Mouse (Mus musculus) neural tube, embryonic 11.5 days (tissue): ENCODE measurements around the gene Pakap. TPM values are rescaled to one million over a fixed set of nuclear protein-coding genes. Genes with fewer than 3 reads are reported as not detected.

Experiments used
- ATAC-seq: fragments of 200-750 bp; cut with Nextera tagmentation; 2 replicates; pipeline ENCODE4 v1.8.0; 2017; ENCODE audit warnings: moderate number of reproducible peaks, mild to moderate bottlenecking, moderate TSS enrichment, moderate library complexity; ENCODE audit not compliant: insufficient read depth, low FRiP score, low TSS enrichment
- DNase-seq: peaks from one replicate; pipeline ENCODE4 v3.0.0-alpha.2; 2015; ENCODE audit warnings: low spot score
- H3K27ac ChIP-seq: fragments of 300-500 bp; sonication (generic); 2 replicates; pipeline ENCODE4 v1.5.1; 2014; ENCODE audit warnings: low read depth, mild to moderate bottlenecking, low read length
- H3K27me3 ChIP-seq: fragments of 300-500 bp; sonication (generic); 2 replicates; pipeline ENCODE4 v1.6.1; 2014; ENCODE audit warnings: mild to moderate bottlenecking, low read length, mixed read lengths; ENCODE audit not compliant: control insufficient read depth, insufficient read depth
- H3K36me3 ChIP-seq: fragments of 300-500 bp; sonication (generic); 2 replicates; pipeline ENCODE4 v1.6.1; 2014; ENCODE audit warnings: mild to moderate bottlenecking, low read length, moderate library complexity, mixed read lengths; ENCODE audit not compliant: control insufficient read depth, insufficient read depth
- H3K4me1 ChIP-seq: fragments of 300-500 bp; sonication (generic); 2 replicates; pipeline ENCODE4 v1.6.1; 2014; ENCODE audit warnings: low read length, mixed read lengths; ENCODE audit not compliant: control insufficient read depth, insufficient read depth
- H3K4me2 ChIP-seq: fragments of 300-500 bp; sonication (generic); 2 replicates; pipeline ENCODE4 v1.6.1; 2014; ENCODE audit warnings: low read depth, mild to moderate bottlenecking, moderate library complexity
- H3K4me3 ChIP-seq: fragments of 300-500 bp; sonication (generic); 2 replicates; pipeline ENCODE4 v1.5.1; 2014; ENCODE audit warnings: low read depth, low read length
- H3K9ac ChIP-seq: fragments of 300-500 bp; sonication (generic); 2 replicates; pipeline ENCODE4 v1.6.1; 2014; ENCODE audit warnings: mild to moderate bottlenecking, low read length
- H3K9me3 ChIP-seq: fragments of 300-500 bp; sonication (generic); 2 replicates; pipeline ENCODE4 v1.6.1; 2016; ENCODE audit warnings: low read length; ENCODE audit not compliant: control insufficient read depth
- WGBS: fragments of 180-500 bp; shearing (Covaris S2); extraction: QIAGEN DNeasy Blood & Tissue Kit; methylation state at CpG from one replicate; pipeline ENCODE4 v1.1.7; 2014; 5-methylcytosine and 5-hydroxymethylcytosine counted together
- polyA plus RNA-seq: library from polyadenylated mRNA; unstranded; fragments of >200 nt; fragmentation: Nextera tagmentation; extraction: Ambion mirVana; gene quantifications from 2 replicates; pipeline ENCODE4 v1.2.1, GENCODE M21; 2014

Gene Pakap
- polyA plus RNA-seq, 1 experiment from 2014 or later = 20.8 TPM

DNA sequence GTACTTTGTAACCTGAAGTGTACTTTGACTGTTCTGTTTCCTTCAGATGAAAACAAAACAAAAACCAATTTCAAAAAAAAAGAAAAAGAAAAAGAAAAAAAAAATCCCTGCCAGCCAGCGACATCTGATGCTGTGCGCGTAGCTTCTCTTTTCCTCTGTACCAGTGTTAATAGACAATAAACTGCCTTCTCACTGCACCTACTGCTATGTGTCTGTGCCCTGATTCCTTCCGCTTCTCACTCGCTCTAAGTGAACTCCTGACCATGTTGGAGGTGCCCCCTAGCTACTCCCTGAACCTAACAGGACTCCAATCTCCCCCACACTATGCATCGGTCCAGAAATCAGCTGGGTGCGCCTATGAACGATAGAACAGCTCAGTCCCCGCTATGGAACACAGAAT, 149.4 kb downstream of the Pakap start, which contains the start of gene Akap2:
Gene Akap2 (plus strand): TSS at position 304 of the 400 bp plus-strand sequence.
- H3K4me2 ChIP-seq = no peak within 1 kb of the TSS
- no peaks in the 10 kb centered on the region for H3K27me3 ChIP-seq
- WGBS = 86% methylated on average over 9 of the region's 9 CpGs
- H3K4me1 ChIP-seq = no peaks in the 10 kb centered on the region
- H3K27ac ChIP-seq = no peak within 1 kb of the TSS
- ATAC-seq (no peak), DNase-seq (no peak)
- H3K36me3 ChIP-seq = no peaks in the 10 kb centered on the region
- H3K9me3 ChIP-seq = no peaks in the 10 kb centered on the region
- no peak within 1 kb of the TSS for H3K4me3 ChIP-seq
- H3K9ac ChIP-seq = no peak within 1 kb of the TSS

- no peaks in the 10 kb centered on the region for H3K36me3 ChIP-seq
- no peaks in the 10 kb centered on the region for H3K9me3 ChIP-seq
- no peak overlapping the region for H3K27ac ChIP-seq
- no peaks in the 10 kb centered on the region for H3K4me1 ChIP-seq
- no peak for DNase-seq
- WGBS = 81% methylated on average over 1 of the region's 1 CpGs
- no peak for ATAC-seq
- H3K27me3 ChIP-seq = no peaks in the 10 kb centered on the region
- H3K9ac ChIP-seq = no peak overlapping the region
- H3K4me2 ChIP-seq = no peak overlapping the region
- no peak overlapping the region for H3K4me3 ChIP-seq
Measured at GRCm38 (mm10) chr4:57719370-57719769, 151.4 kb downstream of the Pakap start.

- WGBS = 36% methylated on average over 7 of the region's 7 CpGs
- Histone ChIP-seq H3K4me1 (no peaks in the 10 kb centered on the region), H3K4me3 (no peak overlapping the region), H3K4me2 (no peak overlapping the region), H3K9ac (no peak overlapping the region), H3K27me3 (no peaks in the 10 kb centered on the region), H3K36me3 (no peaks in the 10 kb centered on the region), H3K27ac (no peak overlapping the region), H3K9me3 (no peaks in the 10 kb centered on the region)
- DNase-seq (no peak), ATAC-seq (no peak)
Measured at GRCm38 (mm10) chr4:57720869-57721361, 152.9 kb downstream of the Pakap start.

- Histone ChIP-seq H3K9me3 (no peaks in the 10 kb centered on the region), H3K27ac (no peak overlapping the region), H3K4me3 (no peak overlapping the region), H3K36me3 (no peaks in the 10 kb centered on the region), H3K4me1 (no peaks in the 10 kb centered on the region), H3K4me2 (no peak overlapping the region), H3K27me3 (no peaks in the 10 kb centered on the region), H3K9ac (no peak overlapping the region)
- DNase-seq = no peak
- 86% methylated on average over 4 of the region's 4 CpGs for WGBS
- no peak for ATAC-seq
Measured at GRCm38 (mm10) chr4:57722296-57722695, 154.3 kb downstream of the Pakap start.

- Histone ChIP-seq H3K9me3 (no peaks in the 10 kb centered on the region), H3K4me3 (no peak overlapping the region), H3K27me3 (no peaks in the 10 kb centered on the region), H3K27ac (no peak overlapping the region), H3K4me2 (no peak overlapping the region), H3K9ac (no peak overlapping the region), H3K4me1 (no peaks in the 10 kb centered on the region), H3K36me3 (no peaks in the 10 kb centered on the region)
- DNase-seq (no peak), ATAC-seq (no peak)
- WGBS = 73% methylated on average over 2 of the region's 2 CpGs
Measured at GRCm38 (mm10) chr4:57723659-57724058, 155.7 kb downstream of the Pakap start.

- Histone ChIP-seq H3K4me2 (no peak overlapping the region), H3K36me3 (no peaks in the 10 kb centered on the region), H3K27ac (no peak overlapping the region), H3K9me3 (no peaks in the 10 kb centered on the region), H3K4me3 (no peak overlapping the region), H3K27me3 (no peaks in the 10 kb centered on the region), H3K4me1 (no peaks in the 10 kb centered on the region), H3K9ac (no peak overlapping the region)
- DNase-seq = no peak
- WGBS = 64% methylated on average over 1 of the region's 1 CpGs
- ATAC-seq = no peak
Measured at GRCm38 (mm10) chr4:57725569-57725968, 157.6 kb downstream of the Pakap start.

GRCm38 (mm10) chr4:57728611-57729183, 160.7 kb downstream of the Pakap start:
- 85% methylated on average over 4 of the region's 4 CpGs for WGBS
- no peaks in the 10 kb centered on the region for H3K27me3 ChIP-seq

GRCm38 (mm10) chr4:57730047-57730446, 162.1 kb downstream of the Pakap start:
- Histone ChIP-seq H3K36me3 (no peaks in the 10 kb centered on the region), H3K27ac (no peak overlapping the region), H3K4me2 (no peak overlapping the region), H3K4me3 (no peak overlapping the region), H3K27me3 (no peaks in the 10 kb centered on the region), H3K9ac (no peak overlapping the region), H3K9me3 (no peaks in the 10 kb centered on the region), H3K4me1 (no peaks in the 10 kb centered on the region)
- 97% methylated on average over 6 of the region's 6 CpGs for WGBS
- ATAC-seq = no peak
- no peak for DNase-seq

More at GRCm38 (mm10) chr4:57728611-57729183, 160.7 kb downstream of the Pakap start:
- ATAC-seq (no peak), DNase-seq (no peak)
- H3K4me1 ChIP-seq = no peaks in the 10 kb centered on the region
- H3K36me3 ChIP-seq = no peaks in the 10 kb centered on the region
- H3K9ac ChIP-seq = no peak overlapping the region
- no peak overlapping the region for H3K4me3 ChIP-seq
- H3K27ac ChIP-seq = no peak overlapping the region
- H3K9me3 ChIP-seq = no peaks in the 10 kb centered on the region
- H3K4me2 ChIP-seq = no peak overlapping the region

GRCm38 (mm10) chr4:57730801-57731598, 163.0 kb downstream of the Pakap start:
- DNase-seq = no peak
- no peaks in the 10 kb centered on the region for H3K27me3 ChIP-seq
- no peak overlapping the region for H3K4me2 ChIP-seq
- no peak overlapping the region for H3K9ac ChIP-seq
- no peaks in the 10 kb centered on the region for H3K9me3 ChIP-seq
- H3K4me1 ChIP-seq = no peaks in the 10 kb centered on the region
- no peak for ATAC-seq
- H3K36me3 ChIP-seq = no peaks in the 10 kb centered on the region
- no peak overlapping the region for H3K27ac ChIP-seq
- WGBS = 83% methylated on average over 11 of the region's 11 CpGs
- H3K4me3 ChIP-seq = no peak overlapping the region
